Mouse (Mus musculus) lung, adult 2 months (tissue): ENCODE results near the gene Fam129b.

Source experiments
- CTCF ChIP-seq: fragments of 200-500 bp; IDR thresholded peaks from 2 replicates; pipeline ENCODE4 v1.5.1; 2011; ENCODE audit warnings: mild to moderate bottlenecking, low read length, control low read depth; ENCODE audit not compliant: insufficient read depth
- POLR2A ChIP-seq: fragments of 200-500 bp; IDR thresholded peaks from 2 replicates; pipeline ENCODE4 v1.6.1; 2011; ENCODE audit warnings: low read depth, mild to moderate bottlenecking, control low read depth, low read length, borderline replicate concordance; ENCODE audit errors: extremely low read depth

GRCm38 (mm10) chr2:32898983-32899382 is 23.1 kb downstream of the Fam129b start:
- TF ChIP-seq CTCF, result no peak
- TF ChIP-seq POLR2A, result no peak
